Mouse (Mus musculus) cerebellum, adult 18-20 months (tissue): ENCODE data around the gene Plekhg2.
A peak's percentile ranks its signal among the peaks of the same experiment; 100 is the strongest.

ENCODE experiments used
- DNase-seq, 2 experiments: peaks; one replicate each; pipeline ENCODE4 v3.0.0; 2021

Gene Plekhg2

DNA sequence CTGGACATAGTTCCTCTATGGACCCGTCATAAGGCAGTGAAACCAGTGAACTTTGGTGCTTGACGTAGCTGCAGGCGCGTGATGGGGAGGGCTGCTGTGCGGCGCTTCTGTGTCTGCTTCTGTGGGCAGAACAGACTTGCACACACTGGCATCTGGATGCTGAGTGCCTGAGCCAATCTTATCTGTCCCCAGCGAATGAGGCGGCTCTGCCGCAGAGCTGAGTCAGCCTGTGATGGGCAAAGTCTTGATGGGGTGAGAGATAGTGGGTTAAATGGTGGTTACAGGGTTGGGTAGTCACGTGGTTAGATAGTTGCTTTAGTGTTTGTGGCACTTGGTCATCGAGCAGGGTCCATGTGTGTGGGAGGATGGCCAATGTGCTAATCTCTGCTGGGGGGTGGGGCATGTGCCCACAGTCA is 10.6 kb upstream of the Plekhg2 start:
- no peak for DNase-seq

DNA sequence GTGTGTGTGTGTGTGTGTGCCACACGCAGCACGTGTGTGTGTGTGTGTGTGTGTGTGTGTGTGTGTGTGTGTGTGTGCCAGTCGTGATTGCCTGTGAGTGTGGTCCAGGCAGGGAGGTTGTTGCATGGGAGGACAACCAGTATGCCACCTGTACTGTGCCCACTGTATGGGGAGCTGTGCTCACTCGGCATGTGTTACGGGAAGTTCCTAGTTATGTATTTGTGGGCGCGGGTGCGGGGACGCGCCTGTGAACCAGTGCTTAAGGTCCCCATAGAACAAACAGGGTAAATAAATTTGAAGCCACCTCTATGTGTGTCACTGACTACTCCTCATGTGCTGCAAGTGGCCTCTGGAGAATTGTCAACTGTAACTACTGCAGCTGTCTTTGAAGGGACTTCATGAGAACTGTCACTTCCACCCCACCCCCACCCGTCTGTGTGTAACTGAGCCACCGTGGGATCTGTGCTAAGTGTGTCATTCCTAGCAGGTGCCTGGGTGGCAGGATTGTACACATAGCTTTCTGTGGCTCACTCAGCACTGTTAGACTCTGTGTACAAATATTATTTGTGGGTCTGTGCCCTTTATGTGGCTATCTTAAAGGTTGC is 10.1 kb upstream of the Plekhg2 start:
- DNase-seq: no peak

DNA sequence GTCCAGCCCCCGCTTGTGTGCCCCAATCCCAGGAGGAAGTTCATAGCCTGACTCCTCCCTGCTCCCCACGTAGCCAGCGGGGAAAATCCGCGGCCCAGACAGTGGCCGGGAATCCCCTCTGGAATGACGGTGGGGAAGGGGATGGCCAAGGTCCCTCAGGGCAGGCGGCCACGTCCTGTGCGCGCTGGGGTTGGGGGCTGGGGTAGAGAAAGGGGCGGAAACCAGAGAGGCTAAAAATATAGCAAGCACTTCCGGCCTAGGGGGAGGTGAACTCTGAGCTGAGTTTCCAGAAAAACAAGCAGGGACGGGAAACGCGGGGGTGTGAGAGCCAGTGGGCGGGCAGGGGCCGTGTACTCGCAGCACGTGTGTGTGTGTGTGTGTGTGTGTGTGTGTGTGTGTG is 9.5 kb upstream of the Plekhg2 start:
- peak in 1 of 2 experiments; percentile 41 for DNase-seq

DNA sequence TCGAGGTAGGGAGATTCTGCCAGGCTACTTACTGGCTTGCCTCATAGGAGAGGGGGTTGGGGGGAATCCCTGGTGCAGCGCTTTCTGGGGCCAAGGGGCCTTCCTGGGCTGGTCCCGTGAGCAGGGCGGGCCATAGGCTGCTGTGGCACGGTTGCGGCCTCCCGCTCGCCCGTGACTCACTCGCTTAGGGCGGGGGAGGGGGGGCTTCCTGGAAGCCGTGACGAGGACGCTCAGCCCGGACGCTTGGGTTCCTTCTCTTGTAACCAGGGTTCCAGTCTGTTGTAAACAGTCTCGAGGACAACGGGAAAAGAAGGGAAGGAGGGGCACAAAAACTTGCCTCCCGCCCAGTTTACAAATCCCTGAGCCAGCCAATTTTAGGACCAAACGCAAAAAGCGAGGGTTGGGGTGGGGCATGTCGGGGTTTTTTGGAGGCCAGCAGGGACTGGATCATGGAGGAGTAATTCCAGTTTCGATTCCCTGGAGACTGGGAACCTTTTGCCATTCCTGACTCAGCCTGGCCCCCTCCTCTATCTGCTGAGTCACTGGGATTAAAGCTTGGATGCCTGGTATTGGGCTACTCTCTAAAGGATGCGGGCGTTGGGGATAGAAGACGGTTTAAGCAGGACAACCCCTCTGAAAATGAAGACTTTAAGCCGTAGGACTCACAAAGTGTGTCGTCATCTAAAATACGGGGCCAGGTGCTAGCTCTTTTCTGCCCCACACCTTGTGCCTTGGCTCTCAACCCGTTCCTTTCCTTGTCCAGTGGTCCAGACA is 8.8 kb upstream of the Plekhg2 start:
- DNase-seq: peak; percentile 37 to 43

DNA sequence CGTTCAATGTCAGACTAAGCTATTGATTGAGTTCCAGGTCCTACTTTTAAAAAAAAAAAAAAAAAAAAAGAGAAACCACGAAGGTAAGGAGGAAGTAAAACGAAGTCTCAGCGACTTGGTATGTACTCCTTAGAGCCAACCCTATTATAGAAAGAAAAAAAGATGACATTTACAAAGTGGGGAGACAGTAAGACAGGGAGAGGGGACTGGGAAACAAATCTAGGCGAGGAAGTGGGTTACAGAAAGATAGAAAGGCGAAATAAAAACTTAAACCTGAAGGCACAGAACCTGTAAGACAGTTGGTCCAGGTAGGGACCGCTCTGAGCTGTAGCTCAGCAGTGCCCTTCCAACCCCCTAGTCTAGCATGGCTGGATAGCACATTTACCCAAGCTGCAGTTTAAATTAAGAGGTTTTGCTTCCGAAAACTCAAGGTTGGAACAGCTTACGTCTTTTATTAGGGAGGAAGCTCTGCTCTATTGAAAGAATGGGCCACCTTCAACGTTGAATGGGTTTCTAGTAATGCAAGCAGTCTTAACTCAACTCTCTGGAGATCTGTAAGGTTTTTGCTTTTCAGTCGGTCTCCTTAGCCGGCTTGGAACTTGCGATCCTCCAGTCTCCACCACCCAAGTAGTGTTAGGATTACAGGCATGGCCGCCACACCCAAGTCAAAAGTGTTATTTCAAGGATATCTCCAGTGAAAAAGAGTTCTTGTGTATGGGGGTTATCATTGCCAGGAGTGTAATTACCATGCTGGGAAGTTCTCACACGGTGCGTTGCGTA is 8.0 kb upstream of the Plekhg2 start, which contains the start of gene Zfp36:
Gene Zfp36, minus strand, starts transcription at position 17 of the 780 bp plus-strand sequence.
- no peak for DNase-seq

DNA sequence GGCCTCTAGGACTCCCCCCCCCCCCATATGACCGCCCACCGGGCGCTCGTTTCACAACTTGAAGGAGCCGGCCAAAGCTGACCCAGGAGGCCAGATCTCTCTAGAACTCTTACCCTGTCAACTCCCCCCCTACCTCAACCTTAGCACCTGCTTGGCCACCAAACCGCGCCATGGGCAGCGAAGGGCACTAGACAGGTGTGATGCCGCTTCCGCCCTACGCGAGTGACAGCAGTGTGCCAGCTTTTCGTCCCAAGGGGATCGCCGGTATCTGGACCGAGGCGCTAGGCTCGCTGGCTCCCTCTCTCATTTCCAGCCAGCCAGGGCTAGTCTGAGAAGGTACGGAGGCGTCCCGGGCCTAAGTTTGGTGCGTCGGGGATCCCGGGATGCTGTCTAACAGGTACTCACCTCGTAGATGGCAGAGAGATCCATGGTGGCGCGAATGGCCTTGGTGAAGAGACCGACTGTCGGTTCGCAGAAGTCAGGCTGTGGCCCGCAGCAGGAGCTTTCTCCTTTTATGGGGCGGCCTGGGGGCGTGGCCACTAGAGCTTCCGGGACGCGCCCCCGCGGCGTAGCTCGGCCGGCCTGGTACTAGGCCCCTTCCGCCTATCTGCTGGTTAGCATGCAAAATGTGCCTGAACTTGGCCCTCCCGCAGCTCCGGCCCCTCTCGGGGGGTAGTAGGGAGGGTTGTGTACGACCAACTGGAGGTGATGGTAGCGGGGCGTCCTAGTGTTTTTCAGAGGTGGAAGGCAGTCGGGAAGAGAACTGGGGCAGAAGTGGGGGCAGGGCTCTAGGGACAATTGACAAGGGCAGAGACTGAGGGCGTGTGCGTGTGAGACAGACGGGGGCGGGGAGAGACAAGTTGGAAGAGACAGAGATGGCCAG is 6.6 kb upstream of the Plekhg2 start:
- peak; percentile 59 to 72 for DNase-seq

DNA sequence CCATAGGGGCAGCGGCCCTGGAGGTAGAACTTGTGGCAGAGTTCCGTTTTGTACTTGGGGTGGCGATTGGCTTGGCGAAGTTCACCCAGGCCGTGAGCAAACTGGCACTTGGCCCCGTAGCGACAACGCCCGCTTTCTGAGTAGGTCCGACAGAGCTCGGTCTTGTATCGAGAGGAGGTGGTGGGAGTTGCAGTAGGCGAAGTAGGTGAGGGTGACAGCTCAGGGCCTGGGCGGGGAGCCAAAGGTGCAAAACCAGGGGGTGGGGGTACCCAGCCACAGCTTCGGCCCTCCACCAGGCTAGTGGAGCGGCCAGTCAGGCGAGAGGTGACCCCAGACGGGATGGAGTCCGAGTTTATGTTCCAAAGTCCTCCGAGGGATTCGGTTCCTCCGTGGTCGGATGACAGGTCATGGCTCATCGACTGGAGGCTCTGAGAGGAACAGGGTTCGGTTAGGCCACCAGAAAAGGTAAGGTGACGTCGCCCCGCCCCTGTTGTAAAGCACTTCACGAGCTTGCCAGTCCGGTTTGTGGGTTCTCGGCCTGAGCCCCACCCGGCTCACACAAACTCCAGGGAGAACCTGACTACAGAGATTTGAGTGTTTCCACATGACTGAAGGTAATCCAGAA is 5.8 kb upstream of the Plekhg2 start:
- no peak for DNase-seq

DNA sequence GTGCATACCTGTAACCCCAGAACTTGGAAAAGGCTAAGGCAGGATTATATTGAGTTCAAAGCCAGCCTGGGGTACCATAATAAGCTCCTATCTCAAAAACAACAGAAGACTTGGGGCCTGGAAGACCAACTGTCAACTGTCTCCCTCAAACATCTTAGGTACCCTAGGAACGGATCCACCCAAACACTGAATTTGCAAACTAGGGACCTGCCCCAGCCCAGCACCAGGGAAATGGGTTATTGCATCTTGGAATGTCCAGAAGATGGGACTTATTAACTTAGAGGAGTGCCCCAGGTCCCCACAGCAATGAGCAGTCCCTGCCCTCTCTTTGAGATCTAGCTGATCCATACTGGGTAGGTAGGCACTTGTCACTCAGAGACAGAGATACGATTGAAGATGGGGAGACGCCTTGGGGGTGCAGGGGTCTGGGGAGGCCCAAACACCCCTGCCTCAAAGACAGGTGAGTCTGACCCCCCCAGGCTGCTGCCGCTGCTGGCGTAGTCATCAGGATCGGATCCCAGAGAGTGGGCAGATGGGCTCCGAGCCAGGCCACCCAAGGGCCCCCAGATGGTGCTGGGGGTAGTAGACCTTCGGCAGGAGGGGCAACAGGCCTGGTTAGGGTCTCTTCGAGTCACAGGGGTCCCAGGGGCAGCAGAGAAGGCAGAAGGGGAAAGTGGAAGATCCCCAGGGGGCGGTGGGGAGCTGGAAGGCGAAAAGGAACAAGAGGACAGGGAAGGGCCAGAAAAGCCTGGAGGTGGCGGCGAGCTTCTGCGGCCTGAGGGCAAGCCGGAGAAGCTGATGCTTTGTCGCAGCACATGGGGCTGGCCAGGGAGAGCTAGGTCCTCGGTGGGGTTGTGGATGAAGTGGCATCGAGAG is 5.0 kb upstream of the Plekhg2 start:
- no peak for DNase-seq

DNA sequence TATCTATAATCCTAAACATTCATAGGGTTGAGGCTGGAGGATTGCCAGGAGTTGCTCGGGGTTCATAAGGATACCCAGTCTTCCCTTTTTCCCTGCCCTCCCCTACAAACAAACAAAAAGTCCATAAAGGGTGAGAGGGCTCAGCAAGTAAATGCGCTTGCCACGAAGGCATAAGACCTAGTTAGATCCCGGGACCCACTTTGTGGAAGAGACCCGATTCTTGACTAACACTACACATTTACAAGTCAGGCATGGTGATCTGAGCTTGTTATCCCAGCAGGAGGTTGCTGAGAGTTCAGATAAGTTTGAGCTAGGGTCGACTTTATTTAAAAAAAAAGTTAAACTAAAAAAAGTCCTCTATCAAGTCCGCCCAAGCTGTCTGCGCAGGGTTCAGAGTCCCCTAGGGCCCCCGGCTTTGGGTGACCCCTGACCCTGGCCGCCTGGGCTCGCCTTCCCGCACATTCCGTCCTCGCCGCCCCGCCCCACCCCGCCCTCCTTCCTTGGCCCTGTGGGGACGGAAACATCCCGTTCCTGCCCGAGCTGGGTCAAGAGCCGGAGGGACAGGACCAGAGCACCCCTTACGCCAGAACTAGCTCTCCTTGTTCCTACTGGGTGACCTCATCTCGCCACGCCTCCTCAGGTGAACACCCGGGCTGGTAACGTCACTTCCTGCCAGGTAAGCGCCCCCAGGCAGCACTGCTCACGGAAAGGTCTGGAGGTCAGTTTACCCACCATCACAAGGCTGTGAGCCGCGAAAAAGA is 3.8 kb upstream of the Plekhg2 start:
- no peak for DNase-seq

DNA sequence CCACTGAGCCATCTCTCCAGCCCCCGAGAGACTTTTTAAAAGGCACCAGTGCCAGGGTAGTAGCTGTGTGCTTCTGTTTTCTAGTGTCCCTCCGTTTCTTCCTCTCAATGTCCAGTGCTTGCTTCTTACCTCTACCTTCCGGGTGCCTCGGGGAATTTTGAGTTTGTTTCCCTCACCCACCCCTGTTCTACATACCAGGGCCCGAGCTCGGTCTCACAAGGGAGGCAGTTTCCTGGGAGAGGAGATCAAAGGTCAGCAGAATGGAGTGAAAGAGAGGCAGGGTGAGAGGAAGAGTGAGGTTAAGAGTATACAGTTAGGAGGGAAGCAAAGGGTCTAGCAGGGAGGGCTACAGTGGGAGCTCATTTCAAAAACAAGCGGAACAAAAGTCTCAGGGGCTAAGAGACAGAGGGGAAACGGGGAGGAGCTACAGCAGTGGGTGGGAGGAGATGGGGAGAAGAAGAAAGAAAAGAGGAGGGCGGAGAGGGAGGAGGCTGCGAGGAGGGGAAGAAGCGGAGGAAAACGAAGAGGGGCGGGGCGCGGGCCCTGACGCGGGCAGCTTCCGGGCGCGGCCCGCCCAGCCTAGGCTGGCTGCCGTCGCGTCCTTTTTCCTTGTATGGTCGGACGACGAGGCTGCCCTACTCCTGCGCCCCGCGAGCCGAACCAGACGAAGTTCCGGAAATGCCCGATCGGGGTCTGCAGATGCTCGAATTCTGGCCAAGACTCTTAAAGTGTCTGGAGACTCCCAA is 3.0 kb upstream of the Plekhg2 start:
- peak; percentile 69 to 70 for DNase-seq

DNA sequence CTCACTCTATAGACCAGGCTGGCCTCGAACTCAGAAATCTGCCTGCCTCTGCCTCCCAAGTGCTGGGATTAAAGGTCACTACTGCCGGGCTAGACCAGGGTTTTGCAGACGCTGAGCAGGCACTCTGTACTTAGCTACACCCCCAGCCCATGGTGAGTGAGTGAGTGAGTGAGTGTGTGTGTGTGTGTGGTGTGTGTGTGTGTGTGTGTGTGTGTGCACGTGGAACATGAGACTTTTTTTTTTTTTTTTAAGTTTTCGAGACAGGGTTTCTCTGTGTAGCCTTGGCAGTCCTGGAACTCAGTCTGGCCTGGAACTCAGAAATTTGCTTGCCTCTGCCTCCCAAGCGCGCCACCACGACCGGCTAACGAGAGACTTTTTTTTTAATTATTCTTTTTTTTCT is 2.2 kb upstream of the Plekhg2 start:
- no peak for DNase-seq

DNA sequence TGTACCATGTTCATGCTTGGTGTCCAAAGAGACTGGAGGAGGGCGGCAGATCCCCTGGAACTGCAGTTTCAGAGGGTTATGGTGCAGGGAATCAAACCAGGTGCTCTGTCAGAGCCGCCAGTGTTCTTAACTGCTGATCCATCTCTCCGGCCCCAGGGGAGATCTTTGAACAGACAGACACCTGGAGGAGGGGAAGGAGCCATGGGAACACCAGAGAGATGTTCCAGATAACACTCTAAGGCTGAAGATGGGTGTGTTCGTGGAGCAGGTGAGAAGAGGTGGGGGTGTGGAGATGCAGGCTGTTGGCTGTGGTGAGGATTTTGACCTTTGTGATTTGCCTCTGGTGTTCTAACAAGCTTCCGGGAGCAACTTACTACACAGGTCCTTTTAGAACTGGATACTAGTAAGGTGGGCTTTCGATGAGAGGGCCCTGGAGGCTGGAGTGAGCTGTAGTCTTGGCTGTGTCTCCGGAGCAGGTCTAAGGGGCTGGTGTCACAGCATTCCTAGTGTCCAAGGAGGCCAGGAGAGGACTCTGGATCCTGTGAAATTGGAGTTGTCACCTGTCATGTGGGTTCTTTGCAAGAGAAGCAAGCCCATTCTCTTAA is 1.6 kb upstream of the Plekhg2 start:
- DNase-seq: no peak

DNA sequence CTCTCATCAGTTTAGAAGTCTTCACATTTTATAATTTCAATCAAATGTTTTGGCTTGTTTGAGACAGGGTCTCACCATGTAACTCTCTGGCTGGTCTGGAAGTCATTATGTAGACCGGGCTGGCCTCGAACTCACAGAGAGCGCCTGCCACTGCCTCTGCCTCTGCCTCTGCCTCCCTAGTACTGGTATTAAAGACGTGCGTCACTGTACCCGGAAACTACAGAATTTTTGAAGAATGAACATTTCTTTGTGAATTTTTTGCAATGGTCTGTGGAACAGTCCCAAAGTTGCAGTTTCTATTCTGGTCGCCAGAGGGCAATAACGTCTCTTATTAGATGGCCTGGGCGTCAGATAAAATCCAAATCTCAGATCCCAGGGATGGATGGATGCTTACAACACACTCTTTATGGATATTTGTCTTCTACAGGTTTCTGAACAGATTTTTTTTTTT is 757 bp upstream of the Plekhg2 start:
- DNase-seq: peak; percentile 78

DNA sequence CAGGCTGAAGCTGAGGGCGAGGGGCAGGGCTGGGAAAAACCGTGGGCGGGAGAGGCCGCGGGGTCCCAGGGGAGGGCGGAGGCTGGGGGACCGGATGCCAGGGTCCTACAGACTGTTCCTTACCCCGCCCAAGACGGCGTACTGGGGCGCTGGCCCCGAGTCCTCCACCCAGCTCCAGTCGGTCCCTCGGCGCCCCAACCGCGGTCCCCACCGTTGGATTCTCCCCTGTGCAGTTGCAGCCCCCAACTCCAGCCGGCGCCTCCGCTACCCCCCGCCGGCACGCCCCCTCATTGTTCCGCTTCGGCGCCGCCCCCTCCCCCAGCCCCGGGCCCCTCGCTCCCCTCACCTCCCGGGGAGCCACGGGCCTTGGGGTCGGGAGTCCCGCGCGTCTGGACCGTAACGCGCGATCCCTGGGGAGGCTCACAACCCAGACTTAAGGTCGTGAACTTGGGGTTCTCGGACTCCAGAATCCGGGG is 847 bp downstream of the Plekhg2 start:
- DNase-seq: peak in 1 of 2 experiments; percentile 29

DNA sequence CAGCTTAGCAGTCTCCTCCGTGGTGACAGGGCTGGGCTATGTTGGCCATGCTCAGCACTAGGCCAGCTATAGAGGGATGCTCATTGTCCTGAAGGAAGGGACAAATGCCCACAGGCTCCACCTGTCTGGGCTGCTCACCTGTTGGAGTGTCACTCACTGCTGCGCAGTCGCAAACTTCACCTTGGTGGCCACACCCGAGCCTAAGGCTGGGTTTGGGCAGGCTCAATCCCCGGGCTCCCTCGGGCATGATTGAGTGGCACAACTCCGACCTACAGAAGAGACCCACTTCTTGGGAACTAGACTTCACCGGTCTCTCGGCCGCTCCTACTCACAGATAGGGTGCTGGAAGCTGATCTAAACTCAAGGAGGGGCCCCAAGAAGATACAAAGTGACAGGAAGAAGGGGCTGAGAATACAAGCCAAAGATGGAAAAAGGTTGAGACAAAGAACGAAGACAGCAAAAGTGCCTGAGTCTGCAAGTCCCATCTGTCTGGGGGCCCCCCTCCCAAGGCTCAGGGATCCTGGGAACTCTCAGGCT is 1.4 kb downstream of the Plekhg2 start:
- no peak for DNase-seq

DNA sequence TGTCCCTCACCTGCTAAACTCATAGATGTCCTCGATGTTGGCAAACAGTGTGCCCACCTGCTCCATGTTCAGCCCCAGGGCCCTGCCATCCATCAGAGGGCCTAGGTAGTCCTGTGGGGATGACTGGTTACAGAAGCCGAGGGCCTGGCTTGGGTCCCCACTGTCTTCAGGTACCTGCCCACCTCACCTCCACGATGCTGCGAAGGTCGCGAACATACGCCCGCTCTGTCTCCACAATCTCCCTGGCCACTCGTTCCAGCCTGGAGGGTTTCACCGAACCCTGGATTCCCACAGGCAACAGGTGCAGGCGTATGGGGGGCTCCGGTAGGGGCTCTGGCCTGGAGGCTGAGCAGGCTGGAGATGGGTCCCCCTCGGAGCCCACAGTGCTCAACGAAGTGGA is 2.3 kb downstream of the Plekhg2 start:
- no peak for DNase-seq

DNA sequence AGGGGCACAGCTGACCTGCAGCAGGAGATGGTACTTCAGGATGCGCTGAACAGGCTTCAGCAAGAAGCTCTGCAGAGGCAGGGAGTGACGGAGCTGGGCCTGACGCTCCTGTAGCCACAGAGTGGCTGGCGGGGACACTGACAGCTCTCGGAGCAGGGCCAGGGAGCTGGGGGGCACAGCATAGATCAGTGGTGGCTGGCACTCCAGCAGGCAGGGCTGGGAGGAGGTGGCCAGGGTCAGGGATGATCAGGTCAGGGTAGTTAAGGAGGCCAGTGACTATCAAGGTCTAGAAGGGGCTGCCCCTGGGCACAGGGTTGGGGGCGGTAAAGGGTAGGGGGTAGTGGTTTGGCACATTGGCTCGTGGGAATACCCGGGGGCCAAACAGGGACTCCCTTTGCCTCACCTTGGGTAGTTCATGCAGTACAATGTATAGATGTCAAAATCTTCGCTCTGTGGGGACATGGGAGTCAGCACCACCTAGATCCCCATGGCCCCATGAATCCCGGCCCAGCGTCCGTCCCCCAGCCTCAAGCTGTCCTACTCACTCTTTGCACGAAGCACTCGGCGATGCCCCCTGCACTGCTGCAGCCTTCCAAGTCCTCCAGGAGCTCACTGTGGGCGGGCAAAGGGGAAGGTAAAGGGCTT is 4.0 kb downstream of the Plekhg2 start:
- DNase-seq: no peak

DNA sequence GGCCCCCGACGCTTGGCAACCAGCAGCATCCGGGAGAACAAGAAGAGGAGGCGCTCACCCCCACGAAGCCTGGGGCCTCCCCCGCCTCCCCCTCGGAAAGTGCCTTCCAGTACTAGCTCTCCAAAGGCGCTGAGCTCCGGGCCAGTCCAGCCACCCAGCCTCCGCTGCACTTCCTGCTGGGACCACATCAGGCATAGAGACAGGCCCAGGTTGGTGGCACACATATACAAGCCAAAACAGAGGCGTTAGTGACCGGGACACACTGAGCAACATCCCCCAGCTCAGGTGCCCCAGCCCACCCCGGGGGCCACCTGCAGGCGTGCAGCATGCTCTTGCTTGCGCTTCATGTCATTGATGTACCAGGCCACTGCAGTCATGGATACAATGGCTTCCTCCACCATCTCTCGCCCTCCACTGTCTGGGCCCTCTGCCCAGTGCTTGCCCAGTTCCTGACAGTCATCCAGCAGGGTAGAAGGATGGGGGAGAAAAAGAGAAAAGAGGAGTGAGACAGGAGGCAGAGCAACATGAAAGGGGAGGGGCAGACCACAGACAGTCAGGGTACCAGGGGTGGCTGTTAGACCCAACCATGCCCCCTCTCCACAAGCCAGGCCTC is 4.6 kb downstream of the Plekhg2 start:
- no peak for DNase-seq
